Mouse (Mus musculus) kidney, postnatal 25 days (tissue): ENCODE results near the gene Efhc1.

Source experiments
- DNase-seq, 2 experiments: peaks; one replicate each; pipeline ENCODE4 v3.0.0; 2021; ENCODE audit warnings: mixed read lengths in 2 of 2

Efhc1 gene

DNA sequence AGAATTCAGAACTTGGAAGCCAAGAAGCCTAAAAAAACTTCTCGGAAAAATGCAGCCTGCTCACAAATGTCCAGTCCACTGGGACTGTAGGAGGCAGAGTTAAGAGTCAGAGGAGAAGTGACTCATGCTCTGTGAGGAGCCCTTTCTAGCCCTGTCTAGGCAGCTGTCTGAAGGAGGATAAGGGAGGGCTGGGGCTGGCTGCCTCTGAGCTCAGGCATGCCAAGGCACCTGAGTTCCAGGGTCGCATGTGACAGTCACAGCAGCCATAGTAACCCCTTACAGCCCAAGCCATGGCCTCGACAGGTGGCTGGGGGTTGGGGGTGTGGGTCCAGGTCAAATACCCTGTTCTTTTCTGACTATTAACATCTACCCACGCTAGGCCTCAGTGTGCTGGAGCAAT lies 57.5 kb downstream of the Efhc1 start:
- DNase-seq: no peak

DNA sequence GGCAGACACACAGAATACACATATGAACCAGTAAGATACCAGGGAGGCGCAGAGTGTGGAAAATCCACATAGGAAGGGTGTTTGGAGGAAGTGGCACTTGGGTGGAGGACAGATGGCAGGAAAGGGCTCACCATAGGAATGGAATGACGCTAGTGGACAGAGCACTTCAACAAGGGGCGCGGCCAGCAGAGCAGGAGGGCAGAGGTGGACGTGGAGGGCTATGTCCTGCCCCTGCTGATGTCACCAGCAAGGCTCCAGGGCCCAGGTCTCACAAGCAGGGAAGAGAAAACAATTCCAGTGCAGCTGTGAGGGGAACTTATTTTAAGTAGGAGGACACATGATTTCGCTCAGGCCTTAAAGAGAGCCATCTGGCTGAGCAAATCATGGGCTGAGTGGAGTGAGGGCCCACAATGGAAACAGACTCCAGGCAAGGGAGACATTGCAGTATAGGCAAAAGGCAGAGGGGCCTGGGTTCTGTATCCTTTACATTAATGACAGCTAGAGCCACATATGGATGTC lies 58.9 kb downstream of the Efhc1 start:
- no peak for DNase-seq

- DNase-seq: peak; percentile 13 to 58
These were observed 63.0 kb downstream of the Efhc1 start for GRCm38 (mm10) chr1:21014463-21014862.

GRCm38 (mm10) chr1:21023101-21023500 lies 71.7 kb downstream of the Efhc1 start:
- no peak for DNase-seq

DNA sequence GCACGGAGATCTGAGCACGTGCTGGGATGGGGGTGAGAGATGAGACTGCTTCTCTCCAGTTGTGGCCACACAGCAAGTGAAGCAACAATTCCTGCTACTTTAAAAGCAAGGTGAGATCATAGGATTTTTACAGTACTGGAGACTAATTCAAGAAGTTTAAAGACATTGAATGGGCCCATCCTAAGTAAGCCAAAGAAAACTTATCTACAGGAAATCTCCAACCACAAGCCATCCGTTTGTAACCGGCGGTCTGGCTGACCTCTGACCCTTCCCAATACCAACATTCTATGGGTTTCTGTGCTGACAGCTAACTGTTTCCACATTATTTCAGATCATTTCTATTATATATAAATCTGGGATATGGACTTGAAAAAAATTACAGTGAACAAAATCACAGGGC lies 73.8 kb downstream of the Efhc1 start:
- no peak for DNase-seq

- no peak for DNase-seq
These were observed 75.1 kb downstream of the Efhc1 start for GRCm38 (mm10) chr1:21026534-21026933.

DNA sequence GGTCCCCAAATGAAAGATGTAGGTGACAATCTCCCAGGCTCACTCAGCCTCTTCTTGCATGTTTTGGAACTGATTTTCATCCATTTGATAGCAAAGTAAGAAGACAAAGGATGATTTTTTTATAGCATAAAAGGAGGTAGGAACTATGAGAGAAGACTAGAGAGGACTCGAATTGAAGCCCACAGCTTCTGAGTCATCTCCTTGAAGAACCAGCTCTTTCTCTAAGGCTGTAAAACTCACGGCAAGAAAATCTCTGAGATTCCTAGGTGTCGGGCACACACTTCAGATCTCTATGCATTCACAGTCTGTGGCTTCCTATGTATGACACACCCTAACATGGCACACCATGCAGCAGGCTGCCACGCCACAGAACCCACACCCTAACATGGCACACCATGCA lies 77.6 kb downstream of the Efhc1 start:
- no peak for DNase-seq

DNA sequence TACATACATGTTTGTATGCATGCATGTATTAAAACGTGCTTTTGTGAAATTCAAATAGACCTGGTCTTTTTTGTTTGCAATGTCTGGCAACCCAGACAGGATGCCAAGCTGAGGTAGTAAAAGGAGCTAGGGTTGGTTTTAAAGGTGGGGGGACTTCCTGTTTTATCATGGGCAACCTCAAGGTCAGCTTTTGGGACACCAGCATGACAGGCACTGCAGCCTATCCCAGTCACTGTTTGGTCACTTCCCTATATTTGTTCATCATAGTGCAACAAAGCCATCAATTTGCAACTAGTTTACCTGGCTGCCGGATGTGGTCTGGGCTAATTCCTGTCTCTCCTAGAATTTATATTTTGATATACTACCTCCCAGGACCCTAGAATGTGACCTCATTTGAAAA lies 80.2 kb downstream of the Efhc1 start:
- no peak for DNase-seq

GRCm38 (mm10) chr1:21033065-21033791 lies 81.8 kb downstream of the Efhc1 start:
- no peak for DNase-seq

DNA sequence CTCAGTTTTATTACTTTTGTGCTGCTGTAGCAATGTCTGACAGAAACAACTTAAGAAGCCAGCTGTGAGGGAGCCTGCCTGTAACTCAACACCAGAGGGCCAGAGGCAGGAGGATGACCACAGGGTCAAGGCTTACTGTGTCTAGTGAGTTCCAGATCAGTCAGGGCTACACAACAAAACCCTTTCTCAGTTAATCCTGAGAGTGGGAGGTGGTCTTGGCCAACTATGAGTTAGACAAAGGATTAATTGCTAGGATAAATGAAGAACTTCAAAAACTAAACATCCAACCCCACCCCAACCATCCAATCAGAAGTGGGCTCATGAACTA lies 82.3 kb downstream of the Efhc1 start:
- no peak for DNase-seq

DNA sequence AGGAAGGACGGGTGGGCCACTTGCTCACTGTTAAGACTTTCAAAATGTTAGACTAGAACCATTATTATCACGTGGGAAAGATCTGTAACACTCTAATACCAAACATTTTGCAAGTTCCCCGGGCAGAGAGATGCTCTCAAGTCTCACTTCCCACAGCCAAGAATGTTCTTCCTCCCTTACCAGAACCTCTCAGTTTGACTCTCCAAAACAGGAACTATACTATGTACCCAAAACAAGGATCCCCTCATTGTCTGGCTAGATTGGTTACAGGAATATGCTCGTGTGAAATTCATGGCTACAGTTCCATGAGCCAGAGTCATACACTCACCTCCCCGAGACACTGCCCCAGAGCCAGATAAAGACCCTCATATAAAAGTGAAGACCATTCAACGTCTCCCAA lies 84.5 kb downstream of the Efhc1 start:
- no peak for DNase-seq

DNA sequence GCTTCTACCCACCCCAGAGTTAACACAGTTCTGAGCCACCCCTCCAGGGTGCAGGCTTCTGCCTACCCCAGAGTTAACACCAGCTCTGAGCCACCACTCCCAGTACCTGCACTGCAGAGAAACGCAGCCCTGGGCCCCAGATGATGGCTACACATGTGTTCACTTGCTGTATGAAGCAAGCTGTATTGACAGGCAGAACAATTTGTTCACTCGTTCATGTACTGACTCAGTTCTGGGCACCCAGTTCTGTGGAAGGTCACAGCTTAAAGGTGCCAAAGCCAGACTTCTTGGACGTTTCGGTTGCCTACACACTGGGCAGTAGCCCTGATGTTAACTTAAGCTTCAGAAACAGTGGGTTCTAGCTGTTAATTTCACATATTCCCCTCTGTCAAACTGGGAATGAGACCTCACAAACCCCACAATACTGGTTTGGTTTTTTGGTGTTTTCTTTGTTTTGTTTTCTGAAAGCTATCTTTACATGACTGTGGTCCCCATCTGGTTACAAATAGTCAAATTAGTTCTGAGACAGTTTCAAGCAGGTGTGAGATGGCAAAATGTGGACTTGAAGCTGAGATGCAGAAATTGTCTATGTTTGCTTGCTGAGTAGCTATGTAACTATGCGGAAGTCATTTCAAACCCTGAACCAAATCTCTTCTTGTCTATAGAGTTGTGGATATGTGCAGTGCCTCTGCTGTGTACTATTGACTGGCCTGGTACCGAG lies 86.6 kb downstream of the Efhc1 start:
- no peak for DNase-seq

DNA sequence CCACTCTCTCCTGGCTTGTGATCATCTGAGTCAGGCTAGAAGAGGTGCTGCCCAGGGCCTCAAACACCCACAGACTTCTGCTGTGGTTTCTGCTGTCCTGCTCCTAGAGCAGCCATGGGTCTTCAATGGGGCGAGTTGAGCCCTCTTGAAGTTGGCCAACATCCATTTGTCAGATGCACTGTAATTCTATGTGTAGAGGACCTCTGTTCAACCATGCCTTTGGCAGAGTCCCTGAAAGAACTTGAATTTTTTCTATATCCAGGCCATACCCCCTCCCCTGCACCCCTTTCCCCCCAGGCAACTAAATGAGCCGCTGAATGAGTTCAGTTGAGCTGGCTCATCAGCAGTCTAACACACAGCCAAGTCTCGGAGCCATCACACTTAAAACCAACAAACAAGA lies 88.1 kb downstream of the Efhc1 start:
- DNase-seq: no peak

- no peak for DNase-seq
These were observed 88.7 kb downstream of the Efhc1 start for GRCm38 (mm10) chr1:21040173-21040572.
